In genomic region chr4:155173822-155174785, GRCm38 (mm10) we compare ENCODE assay signal across 8 mouse cellular contexts. TPM values are rescaled to one million over a fixed set of nuclear protein-coding genes. Genes with fewer than 3 reads are reported as not detected.
DNase-seq lines count a peak whose midpoint lies in the region; ATAC-seq and TF ChIP-seq lines count a peak whose summit lies in the region.

No protein-coding gene starts in this region.

- DNase-seq in heart, postnatal 36 days = no peak
- DNase-seq in forebrain, postnatal 0 days = no peak
- peak; percentile 39 for DNase-seq in midbrain, embryonic 10.5 days (ENCODE audit: low spot score)
- no peak for DNase-seq in thymus, postnatal 10 days (ENCODE audit: low spot score in 2 of 2)
- no peak for DNase-seq in urinary bladder, postnatal 25 days (ENCODE audit: low spot score)
- DNase-seq in ovary, postnatal 36 days (ENCODE audit: low spot score) = no peak

- peak overlapping the region; percentile 96 for H3K27ac ChIP-seq in heart, embryonic 11.5 days (ENCODE audit: low read depth, low read length)
- peak overlapping the region; percentile 97 for H3K27ac ChIP-seq in ES-Bruce4 (ENCODE audit: insufficient read depth, low read length)
- H3K27ac ChIP-seq in forebrain, postnatal 0 days (ENCODE audit: low read depth, low read length) = peak overlapping the region; percentile 51
- peak overlapping the region; percentile 94 for H3K27ac ChIP-seq in midbrain, embryonic 10.5 days (replicated peaks)

- no peak for TF ChIP-seq CTCF in ES-Bruce4 (IDR thresholded peaks at IDR 0.05; ENCODE audit: low read depth, low read length)
- TF ChIP-seq CTCF in forebrain, postnatal 0 days (IDR thresholded peaks at IDR 0.05; ENCODE audit: low read depth) = no peak

- H3K4me2 ChIP-seq in heart, embryonic 11.5 days = peak overlapping the region; percentile 59
- H3K4me2 ChIP-seq in forebrain, postnatal 0 days (ENCODE audit: low read depth) = peak overlapping the region; percentile 19; the same call in 1 of the 2 replicates

- no peak overlapping the region for H3K4me3 ChIP-seq in heart, embryonic 11.5 days (ENCODE audit: low read depth, low read length)
- peak overlapping the region; percentile 45 for H3K4me3 ChIP-seq in ES-Bruce4 (ENCODE audit: low read depth, low read length)
- H3K4me3 ChIP-seq in forebrain, postnatal 0 days (ENCODE audit: low read depth, low read length) = no peak overlapping the region
- H3K4me3 ChIP-seq in midbrain, embryonic 10.5 days = peak overlapping the region; percentile 41

- peak overlapping the region; percentile 35; the same call in 1 of the 2 replicates for H3K9ac ChIP-seq in heart, embryonic 11.5 days (ENCODE audit: low read depth, low read length)
- H3K9ac ChIP-seq in ES-Bruce4 (ENCODE audit: low read depth, poor library complexity, severe bottlenecking) = peak overlapping the region; percentile 27
- H3K9ac ChIP-seq in forebrain, postnatal 0 days = no peak overlapping the region

- no peak for TF ChIP-seq POLR2A in ES-Bruce4 (IDR thresholded peaks at IDR 0.05; ENCODE audit: insufficient read depth, low read length)

- no peaks in the 10 kb centered on the region for H3K27me3 ChIP-seq in heart, embryonic 11.5 days (ENCODE audit: control insufficient read depth, insufficient read depth, low read length)
- no peaks in the 10 kb centered on the region for H3K27me3 ChIP-seq in ES-Bruce4 (ENCODE audit: control insufficient read depth, insufficient read depth, low read length, poor library complexity, severe bottlenecking)
- H3K27me3 ChIP-seq in forebrain, postnatal 0 days (ENCODE audit: insufficient read depth, low read length) = no peaks in the 10 kb centered on the region
- no peaks in the 10 kb centered on the region for H3K27me3 ChIP-seq in midbrain, embryonic 10.5 days (ENCODE audit: low read depth, poor library complexity, severe bottlenecking)

- H3K9me3 ChIP-seq in heart, embryonic 11.5 days (replicated peaks; ENCODE audit: control insufficient read depth, low read length) = no peaks in the 10 kb centered on the region
- H3K9me3 ChIP-seq in ES-Bruce4 (replicated peaks; ENCODE audit: control insufficient read depth, insufficient read depth, low read length, poor library complexity, severe bottlenecking) = no peaks in the 10 kb centered on the region
- H3K9me3 ChIP-seq in forebrain, postnatal 0 days (ENCODE audit: low read length) = no peaks in the 10 kb centered on the region
- H3K9me3 ChIP-seq in midbrain, embryonic 10.5 days (replicated peaks) = no peaks in the 10 kb centered on the region

- H3K36me3 ChIP-seq in heart, embryonic 11.5 days (ENCODE audit: control insufficient read depth, insufficient read depth, low read length) = no peaks in the 10 kb centered on the region
- no peaks in the 10 kb centered on the region for H3K36me3 ChIP-seq in ES-Bruce4 (ENCODE audit: control insufficient read depth, insufficient read depth, low read length, poor library complexity, severe bottlenecking)
- H3K36me3 ChIP-seq in forebrain, postnatal 0 days (ENCODE audit: insufficient read depth) = no peaks in the 10 kb centered on the region
- peaks cover 18% of the 10 kb centered on the region for H3K36me3 ChIP-seq in midbrain, embryonic 10.5 days

- 17% methylated on average over 16 of the region's 17 CpGs for WGBS in heart, embryonic 11.5 days (ENCODE audit: insufficient replicate concordance)
- WGBS in forebrain, postnatal 0 days = 24% methylated on average over 16 of the region's 17 CpGs
- WGBS in midbrain, embryonic 10.5 days = 20% methylated on average over 17 of the region's 17 CpGs

- intact Hi-C loops in heart, postnatal 36 days (cut with DNase I) = loop anchor here (1.0 kb wide), 1 partner anchor 24 kb away; no protein-coding TSS in a partner anchor

- ATAC-seq in heart, embryonic 11.5 days (replicated peaks; ENCODE audit: insufficient number of reproducible peaks, low FRiP score, low TSS enrichment) = no peak
- peak; percentile 2; the same call in 1 of the 2 replicates for ATAC-seq in forebrain, postnatal 0 days

- peaks cover 90% of the 10 kb centered on the region for H3K4me1 ChIP-seq in heart, embryonic 11.5 days (ENCODE audit: control insufficient read depth, insufficient read depth, low read length)
- peaks cover 30% of the 10 kb centered on the region for H3K4me1 ChIP-seq in ES-Bruce4 (ENCODE audit: control insufficient read depth, insufficient read depth, low read length)
- H3K4me1 ChIP-seq in forebrain, postnatal 0 days (ENCODE audit: insufficient read depth) = peaks cover 52% of the 10 kb centered on the region
- peaks cover 90% of the 10 kb centered on the region for H3K4me1 ChIP-seq in midbrain, embryonic 10.5 days

- no peak for TF ChIP-seq EP300 in ES-Bruce4 (IDR thresholded peaks at IDR 0.05; ENCODE audit: insufficient read depth, low read depth, low read length)

RNA-seq across cellular contexts. Expression of gene Ski, which starts 48.3 kb away (rescaled TPM):
- polyA plus RNA-seq in heart, embryonic 11.5 days (2014; fragmentation: Nextera tagmentation; extraction: Ambion mirVana) = 14.6 and 14.8 TPM in 2 replicates
- 10 to 100 TPM; 53.3 to 56.8 TPM for total RNA-seq in heart, postnatal 36 days (2021)
- 63.5 and 67.2 TPM in 2 replicates for polyA plus RNA-seq in ES-Bruce4 (2011; ENCODE audit: insufficient read depth, insufficient read length, low read depth, missing spikeins)
- total RNA-seq in forebrain, postnatal 0 days (2014; rRNA removed) = 66.9 and 68.7 TPM in 2 replicates
- 11.7 and 12.2 TPM in 2 replicates for polyA plus RNA-seq in forebrain, postnatal 0 days (2015; fragmentation: Nextera tagmentation; extraction: Ambion mirVana)
- 8.9 and 10.1 TPM in 2 replicates for polyA plus RNA-seq in midbrain, embryonic 10.5 days (2016; fragmentation: Nextera tagmentation; extraction: Ambion mirVana)

Comparison
In these comparisons a context has a peak if more than half of its experiments do, and no peak if none do; other contexts are left out.
1. H3K4me3 ChIP-seq: peak in ES-Bruce4 (single experiment) and midbrain, embryonic 10.5 days (single experiment); none in heart, embryonic 11.5 days (single experiment) and forebrain, postnatal 0 days (single experiment).
2. Peak in every context shown above with its lines, with median percentiles within 50 percentile points of each other: H3K27ac ChIP-seq.